Mouse (Mus musculus) T-helper 17 cell (primary cell): Measurements from ENCODE around the gene Atp1a1.

ENCODE experiments used
- in situ Hi-C, 2 experiments: fragments of 300-600 bp; cut with MboI, MseI; formaldehyde crosslinking; loops; 1 replicate in 1 of 2; 2 replicates in 1 of 2; pipeline ENCODE4 v1.15.1; 2025; ENCODE audit warnings: high pct_unique_total_duplicates in 2 of 2

Gene Atp1a1

DNA sequence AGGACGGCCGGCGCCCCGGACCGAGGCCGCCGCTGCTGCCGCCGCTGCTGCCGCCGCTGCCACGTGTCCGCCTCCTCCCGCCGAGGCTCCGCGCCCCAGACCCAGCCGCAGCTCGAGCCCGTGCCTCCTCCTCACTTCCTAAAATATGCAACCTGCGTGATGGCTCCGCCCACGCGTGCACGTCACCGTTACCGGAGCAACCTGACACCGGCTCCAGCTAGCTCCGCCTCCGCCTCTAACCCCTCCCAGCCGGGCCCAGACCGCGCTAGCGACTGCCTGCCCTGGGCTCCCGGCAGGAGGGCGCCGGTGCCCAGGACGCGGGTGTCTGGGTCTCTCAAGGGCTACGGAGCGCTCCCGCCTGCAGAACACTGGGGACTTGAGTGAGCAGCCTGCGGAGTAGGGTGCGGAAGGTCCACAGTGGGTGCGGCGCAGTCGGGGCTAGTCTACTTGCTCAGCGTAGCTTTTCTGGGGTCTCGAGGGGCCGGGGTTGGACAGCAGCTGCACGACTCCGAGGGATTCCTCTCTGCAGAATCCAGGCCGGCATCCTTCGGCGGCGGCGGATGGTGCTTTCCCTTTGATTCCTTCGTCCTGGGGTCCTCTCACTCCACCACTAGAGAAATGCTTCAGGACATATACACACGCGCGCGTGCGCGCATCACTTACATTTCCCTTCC is at the start of gene Atp1a1:
Gene Atp1a1 (minus strand): TSS at position 135 of the 674 bp plus-strand sequence.
- in situ Hi-C loops, result no loop called here

DNA sequence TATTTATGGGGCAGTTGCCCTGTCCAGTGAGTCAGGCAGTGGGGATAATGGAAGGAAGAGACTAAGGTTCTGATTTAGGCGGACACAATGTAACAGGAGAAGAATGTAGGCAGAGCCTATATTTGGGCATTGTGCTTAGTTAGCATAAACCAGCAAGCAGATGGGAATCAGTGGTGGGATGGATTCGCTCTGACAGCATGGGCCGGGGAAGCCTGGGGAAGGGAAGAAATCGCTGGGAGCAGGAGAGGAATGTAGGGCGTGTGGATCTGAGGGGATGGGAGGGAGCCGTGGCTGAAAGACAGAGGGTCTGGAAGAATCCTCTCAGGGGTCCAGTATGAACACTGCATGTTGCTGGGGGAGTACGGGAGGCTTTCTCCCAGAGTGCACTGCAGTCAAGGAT is 49.0 kb upstream of the Atp1a1 start:
- in situ Hi-C loops, result no loop called here

DNA sequence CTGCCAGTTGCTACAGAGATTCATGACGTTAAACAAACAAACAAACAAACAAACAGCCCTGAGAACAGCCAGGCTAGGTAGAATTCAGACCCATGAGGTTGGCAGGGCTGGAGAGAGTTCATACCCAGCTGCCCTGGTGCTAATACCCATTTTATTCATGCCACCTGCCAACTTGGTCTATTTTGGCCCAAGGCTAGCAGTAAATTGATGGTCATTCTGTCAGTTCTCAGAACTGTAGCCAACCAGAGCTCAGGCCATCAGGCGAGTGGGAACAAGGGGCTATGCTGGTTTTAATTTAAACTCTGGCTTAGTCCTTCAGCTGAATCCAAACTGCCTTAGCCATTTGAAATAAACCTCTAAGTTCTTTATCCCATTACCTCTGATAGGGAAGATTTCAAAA is 48.5 kb upstream of the Atp1a1 start:
- in situ Hi-C loops, result no loop called here

DNA sequence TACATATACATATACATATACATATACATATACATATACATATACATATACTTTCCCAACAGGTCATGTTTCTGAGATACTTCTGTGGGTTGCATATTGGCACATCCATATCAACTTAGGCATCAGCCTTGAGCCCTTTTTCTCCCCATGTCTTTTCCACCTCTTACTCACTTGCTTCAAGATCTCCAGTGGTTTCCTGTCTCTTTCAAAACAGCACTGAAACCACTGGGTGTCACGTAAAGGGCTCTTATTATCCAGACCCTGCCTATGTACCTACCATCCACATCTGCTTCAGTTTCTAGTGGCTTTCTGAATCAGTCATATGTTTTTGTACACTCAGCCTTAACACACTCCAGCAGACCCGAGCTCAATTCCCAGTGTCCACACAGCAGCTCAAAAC is 45.8 kb upstream of the Atp1a1 start:
- in situ Hi-C loops, result no loop called here

DNA sequence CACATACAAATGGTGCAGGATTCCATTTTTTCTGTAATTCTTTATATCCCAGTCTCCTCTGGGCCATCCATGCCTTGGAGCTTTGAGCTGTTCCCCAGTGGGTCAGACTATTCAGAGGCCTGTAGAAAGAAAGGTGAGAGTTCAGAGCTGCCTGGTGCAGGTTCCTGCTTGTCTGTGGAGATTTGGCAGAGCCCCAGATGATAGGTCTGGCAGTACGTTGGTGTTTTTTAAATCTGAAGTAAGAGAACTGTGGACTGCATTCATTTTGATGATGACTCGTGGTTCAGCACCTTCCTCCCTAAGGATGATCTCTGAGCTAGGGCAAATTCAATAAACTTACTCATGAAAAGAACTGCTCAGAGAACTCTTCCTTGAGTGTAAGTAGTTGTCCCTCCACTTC is 44.8 kb upstream of the Atp1a1 start:
- in situ Hi-C loops, result no loop called here

DNA sequence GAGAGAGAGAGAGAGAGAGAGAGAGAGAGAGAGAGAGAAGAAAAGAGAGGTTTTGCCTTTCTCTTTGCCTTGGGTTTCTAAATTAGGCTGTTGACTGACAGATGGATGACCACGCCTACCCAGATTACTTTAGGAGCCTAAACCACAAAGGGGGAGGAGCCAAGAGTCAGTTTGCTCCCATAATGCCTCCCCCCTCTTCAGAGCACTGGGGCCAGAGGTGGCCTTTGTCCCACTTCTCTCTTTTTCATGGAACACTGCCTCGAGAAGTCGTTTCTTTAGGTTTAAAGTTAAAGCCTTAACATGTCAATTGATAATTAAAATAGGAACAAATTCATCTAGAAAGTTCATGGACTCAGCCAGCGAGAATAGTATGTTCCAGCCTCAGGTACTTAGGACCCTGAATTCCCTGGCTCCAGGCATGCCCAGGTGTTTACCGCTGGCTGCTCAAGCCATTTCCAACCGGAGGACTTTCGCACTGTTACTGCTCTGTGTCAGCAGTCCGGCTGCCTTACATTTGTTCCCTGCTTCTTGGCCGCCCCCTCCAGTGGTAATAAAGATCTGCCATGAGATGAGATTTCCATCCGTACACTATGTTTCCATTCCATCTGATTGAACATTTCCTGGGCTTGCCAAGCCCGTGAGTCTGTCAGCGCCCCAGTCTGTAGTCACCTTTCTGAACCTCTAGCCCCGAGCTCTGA is 43.8 kb upstream of the Atp1a1 start:
- in situ Hi-C loops, result no loop called here

DNA sequence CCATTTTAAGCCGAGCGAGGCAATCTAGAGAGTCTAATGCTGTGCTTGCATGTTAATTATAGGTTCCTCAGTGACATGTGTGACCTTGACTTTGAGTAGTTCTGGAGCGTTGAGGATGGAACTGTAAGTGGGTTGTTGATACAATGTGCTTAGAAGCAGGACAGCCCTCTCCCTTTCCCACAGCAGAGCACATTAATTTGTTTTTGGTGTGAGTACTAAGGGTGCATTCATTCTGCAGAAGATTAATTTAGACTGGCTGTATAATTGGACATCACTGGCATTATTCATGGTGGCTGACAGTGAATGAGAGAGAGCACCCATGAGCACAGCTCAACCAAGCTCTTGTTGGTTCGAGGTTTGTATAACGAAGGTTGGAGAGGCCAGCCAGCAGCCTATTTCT is 42.3 kb upstream of the Atp1a1 start:
- in situ Hi-C loops, result no loop called here

DNA sequence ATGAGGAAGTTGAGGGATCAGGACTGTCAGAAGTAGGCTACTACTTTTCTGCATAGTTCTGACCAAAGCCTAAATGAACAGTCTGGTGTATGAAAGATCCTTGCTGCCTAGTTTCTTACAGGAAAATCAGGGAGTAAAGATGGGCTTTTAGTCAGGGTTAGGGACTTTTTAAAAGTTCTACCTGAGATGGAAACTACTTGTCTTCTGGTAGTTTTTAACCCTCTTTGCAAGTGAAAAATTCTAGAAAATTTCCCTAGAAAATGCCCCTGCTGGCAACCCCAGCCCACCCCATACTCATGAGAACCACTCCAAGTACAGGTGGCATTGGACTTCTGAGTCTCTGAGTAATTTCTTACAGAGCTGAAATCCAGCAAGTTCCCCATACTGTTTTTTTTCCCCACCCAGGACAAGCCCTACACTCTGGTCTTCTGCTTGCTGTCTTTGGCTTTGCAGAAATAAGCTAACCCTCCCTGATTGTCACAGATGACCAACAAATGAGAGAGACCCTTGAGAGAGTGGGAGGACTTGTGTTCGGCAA is 41.2 kb upstream of the Atp1a1 start:
- in situ Hi-C loops, result no loop called here

DNA sequence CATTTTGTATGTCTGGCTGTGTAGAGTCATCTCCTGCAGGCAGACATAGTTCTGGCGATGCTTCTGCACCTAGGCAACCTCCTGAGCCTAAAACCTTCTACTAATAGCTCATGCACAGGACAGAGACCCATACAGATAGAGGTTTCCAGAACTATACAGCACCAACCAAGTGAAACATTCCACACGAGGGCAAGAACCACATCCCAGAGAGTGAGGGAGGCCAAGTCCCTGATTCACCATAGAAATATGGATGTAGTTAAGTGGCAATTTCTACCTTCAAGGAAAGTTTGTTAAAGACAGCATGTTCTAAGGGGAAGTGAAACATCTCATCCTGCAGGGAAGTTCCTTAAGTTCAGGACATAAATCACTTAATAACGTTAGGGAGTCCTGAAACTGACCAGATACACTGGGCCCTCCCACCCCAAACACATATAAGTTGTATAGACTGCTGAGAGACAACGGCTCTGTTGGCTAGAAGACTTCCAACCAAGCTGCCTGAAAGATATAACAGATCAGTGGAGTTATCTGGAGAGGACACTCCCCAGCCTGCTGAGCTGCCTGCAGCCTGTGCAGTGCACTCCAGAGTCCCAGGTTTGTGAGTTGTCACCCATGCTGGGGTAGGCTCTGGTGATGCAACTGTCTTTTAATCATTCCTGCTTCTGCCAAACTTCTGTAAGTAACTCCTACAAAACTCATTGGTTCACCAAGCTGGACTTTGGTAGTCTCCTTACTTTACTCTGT is 39.7 kb upstream of the Atp1a1 start:
- in situ Hi-C loops, result no loop called here

DNA sequence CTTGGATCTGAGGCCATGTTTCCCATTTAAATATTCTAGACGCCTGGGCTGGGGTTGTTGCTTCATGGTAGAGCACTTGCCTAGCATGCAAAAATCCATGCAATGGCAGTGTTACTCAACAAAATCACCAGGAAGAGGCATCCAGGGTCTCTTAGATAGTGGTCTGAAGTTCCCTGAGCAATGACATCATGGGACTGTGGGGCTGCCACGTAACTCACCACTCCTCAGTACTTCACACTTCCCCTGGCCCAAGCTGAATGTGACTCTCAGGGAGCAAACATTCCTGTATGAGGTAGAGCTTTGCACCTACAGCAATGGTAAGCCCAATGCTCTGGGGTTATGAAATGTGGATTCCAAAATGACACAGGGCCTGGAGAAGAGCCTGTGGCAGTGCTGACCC is 38.8 kb upstream of the Atp1a1 start:
- in situ Hi-C loops, result no loop called here

DNA sequence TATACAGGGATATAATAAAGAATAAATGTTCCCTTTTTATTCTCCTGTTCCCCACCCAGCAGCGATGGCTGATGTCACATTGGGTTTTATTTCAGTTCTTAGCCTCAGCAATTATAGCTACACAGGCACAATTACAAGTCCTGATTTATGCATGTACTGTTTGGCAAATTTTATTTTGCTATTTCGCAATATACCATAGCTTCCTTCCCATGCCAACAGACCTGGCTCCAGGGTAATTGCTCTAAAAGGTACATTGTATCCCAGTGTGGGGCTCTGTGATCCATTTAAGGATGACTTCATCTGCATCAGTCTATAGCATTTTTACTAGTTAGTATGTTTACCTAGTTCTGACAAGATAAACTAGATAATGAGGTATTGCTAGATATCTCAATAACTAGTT is 33.7 kb upstream of the Atp1a1 start:
- in situ Hi-C loops, result no loop called here

DNA sequence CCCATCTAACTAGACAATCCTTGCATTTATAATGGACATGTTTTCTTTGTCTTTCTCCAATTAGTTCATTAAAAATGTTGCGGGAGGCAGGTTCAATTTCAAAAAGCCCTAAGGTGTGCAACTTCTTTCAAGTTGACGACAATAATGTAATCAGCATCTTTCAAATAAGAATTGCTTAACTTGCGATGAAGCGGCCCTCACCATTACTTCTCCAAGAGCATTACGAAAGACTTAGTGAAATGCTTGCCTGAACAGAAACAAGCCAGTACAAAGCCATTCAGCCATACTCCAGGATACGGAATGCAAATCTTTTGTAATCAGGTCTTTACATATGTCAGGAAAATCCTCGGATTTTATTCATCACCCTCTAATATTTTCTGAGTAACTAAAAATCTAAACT is 32.0 kb upstream of the Atp1a1 start:
- in situ Hi-C loops, result no loop called here

DNA sequence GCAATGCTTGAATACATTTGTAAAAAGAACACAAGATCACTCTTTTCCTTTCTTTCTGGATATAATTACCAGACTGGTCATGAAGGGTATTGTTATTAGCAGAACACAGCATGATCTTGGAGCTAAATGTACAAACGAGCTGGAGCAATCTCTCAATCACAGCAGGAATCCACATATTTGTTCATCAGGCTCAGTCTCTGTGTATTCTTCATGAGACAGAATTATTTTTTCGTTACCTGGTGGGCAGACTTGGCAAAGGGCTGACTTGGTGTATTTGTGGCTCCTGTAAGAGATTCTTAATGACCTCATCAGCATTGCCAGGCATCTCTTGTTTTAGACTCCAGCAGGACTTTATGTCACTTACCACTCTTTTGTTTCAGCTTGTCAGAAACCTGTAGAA is 31.6 kb upstream of the Atp1a1 start:
- in situ Hi-C loops, result no loop called here

DNA sequence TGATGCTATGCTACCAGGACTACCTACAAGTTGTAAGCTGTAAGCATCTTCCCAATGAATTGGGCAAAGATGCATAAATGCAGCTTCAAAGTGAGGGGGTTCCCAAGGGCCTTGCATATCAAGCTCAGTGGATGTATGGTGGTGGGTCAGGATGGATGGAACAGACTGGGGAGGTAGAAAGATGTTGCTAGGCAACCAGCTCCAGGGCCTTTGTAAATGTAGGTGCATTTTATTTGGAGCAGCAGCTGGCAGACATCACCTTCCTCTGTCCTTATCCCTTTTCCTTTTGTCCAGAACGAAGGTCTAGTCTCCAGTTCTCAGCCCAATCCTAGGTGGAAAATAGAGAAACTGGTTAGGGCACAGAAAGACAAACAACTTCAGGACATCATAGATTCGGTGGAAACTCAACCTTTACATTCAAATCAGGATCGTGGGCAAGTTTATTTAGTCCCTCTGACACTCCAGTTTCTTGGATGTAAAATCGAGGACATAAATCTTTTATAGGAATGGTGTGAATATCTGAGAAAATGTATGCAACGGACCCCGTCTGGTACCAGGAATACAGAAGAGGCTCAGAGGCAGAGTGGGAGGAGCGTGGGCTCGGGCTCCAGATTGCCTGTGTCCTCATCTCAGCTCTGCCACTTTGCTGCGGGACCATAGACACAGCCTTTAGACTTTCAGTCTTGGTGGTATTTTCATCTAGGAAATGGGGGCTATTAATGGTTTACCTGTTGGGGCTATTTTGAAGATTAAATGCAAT is 29.8 kb upstream of the Atp1a1 start:
- in situ Hi-C loops, result no loop called here

DNA sequence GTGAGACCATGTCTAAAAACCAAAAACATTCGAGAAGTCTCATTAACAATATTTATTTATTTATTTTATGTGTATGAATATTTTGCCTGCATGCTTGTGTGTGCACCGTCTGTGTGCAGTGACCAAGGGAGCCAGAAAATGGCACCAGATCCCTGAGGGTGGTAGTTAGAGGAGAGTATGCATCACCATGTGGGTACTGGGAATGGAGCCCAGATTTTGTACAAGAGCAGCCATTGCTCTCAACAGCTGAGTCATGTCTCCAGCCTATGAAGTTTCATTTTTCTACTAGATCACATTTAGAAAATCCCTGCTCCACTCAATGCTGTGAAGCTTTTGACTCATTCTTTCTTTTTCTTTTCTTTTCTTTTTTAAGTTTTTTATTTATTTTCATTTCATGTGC is 23.8 kb upstream of the Atp1a1 start:
- in situ Hi-C loops, result no loop called here

DNA sequence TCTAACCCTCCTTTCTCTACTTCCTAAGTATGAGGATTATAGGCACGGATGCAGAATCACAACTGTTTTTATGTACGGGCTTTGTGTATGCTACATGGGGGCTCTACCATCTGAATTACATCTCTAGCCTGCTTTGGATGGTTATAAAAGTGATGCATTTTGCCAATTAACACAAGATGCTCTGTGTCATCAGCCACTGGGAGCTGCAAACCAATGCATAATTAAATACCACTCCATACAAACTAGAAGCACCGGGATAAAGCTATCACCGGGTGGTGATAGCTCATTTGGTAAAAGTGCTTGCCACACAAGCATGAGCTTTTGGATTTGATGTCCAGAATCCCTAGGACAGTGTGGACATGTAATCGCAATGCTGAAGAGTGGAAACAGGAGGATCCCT is 19.8 kb upstream of the Atp1a1 start:
- in situ Hi-C loops, result no loop called here

DNA sequence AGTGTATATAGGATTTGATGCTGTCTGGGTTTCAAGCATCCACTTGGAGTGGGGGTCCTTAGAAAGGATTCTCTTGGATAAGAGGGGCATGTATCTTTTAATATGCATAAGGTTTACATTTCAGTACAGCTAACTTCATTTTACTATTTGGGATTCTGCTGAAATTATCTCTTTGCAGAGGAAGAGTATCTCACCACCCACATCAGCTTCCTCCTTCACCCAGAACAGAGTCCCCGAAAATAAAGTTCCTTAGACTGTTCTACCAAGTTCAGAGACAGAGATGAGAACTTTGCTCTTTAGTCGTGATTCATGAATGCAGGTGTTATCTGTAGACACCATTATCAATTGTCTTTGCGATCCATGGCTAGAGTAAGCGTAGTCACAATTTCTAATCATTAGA is 14.5 kb upstream of the Atp1a1 start:
- in situ Hi-C loops, result no loop called here

DNA sequence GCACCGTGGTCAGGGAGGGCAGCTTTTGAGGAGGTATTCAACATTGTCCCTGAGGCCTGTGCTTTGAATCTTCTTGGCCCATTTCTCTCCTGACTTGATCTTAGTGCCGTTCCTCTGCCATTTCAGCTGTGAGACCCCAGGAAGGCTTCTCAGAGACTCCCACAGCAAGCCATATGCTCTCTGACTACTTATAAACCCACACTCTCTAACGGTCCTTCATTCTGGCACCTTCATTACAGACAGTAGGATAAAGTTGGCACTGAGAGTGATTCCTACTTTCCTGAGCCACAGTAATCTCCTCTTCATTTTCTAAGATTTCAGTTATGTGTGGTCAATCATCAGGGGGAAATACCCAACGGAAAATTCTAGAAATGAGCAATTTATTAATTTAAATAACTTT is 14.0 kb upstream of the Atp1a1 start:
- in situ Hi-C loops, result no loop called here

DNA sequence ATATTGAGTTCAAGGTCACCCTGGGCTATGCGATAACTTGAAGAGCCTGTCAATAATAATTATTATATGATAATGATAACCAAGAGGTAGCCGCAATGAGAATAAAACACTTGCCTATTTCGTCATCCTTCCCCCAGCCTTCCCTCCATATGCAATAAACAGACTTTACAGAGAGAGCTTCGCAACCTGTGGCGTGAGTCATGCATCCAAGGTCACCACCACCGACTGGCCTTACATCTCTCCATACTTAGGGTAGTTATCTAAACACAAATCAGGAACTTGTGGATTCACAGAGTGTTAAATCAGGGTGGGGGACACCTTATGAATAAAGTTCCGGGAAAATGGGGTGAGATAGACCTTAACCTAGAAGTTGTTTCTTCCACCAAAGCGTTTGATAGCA is 13.0 kb upstream of the Atp1a1 start:
- in situ Hi-C loops, result no loop called here

DNA sequence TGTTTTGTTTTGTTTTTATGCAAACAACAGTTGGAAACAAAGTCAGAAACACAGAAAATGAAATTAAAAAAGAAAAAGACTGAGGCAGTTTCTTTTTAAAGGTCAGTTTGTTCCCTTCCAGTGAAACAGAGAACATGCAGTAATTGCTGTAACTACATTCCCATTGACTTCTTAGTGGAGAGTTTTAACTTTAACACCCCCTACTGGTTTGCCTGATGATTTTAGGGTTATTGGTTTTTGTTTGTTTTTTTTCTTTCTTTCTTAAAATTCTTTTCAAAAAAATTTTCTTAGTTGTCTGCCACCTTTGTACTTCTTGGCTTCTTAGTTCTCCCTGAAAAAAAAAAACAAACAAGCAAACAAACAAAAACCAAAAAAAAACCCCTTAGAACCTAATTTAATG is 12.5 kb upstream of the Atp1a1 start:
- in situ Hi-C loops, result no loop called here

DNA sequence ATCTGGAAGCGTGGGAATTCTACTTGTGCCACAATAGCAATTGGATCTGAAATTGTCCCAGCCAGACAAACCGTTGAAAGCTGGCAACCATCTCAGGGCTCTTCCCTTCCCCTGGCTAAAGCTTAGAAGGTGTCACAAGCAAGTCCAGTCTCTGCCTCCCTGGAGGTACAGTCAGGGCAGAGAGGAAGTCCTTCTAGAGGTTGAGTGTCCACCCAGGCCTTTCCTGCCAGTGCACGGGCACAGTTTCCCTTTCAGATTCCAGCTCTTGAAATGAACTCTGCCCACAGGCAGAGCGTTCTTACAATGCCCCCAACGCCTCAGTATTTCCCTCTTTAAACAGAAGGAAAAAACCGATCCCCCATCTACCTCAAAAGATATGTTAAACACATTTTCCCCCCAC is 11.4 kb upstream of the Atp1a1 start:
- in situ Hi-C loops, result no loop called here
